Comparison of ENCODE assay signal across 8 mouse cellular contexts in the genomic region with DNA sequence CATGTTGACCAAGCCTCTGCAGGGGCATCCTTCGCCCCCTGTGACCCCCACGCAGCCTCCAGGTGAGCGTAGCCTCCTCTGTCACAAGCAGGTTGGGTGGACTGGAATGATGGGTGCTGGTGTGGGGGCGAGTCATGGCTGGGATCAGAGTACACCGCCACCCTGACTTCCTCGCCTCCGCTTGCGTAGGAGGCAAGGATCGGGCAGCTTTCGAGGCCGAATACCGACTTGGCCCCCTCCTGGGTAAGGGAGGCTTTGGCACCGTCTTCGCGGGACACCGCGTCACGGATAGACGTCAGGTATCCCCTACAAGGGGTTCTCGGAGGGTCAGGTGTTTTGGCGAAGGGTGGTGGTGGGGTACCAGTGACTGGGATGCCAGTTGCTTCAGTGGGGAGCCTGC. TPM values are rescaled to one million over a fixed set of nuclear protein-coding genes. Genes with fewer than 3 reads are reported as not detected.
A peak's percentile ranks its signal among the peaks of the same experiment; 100 is the strongest.
DNase-seq lines count a peak whose midpoint lies in the region; ATAC-seq and TF ChIP-seq lines count a peak whose summit lies in the region.

No protein-coding gene starts in this region.

- in situ Hi-C loops in CH12.LX (cut with MboI; ENCODE audit: low pct_ligation_motif_present, low pct_unique_long_range_greater_than_20kb, low sequenced_read_pairs), result no loop called here

- no peaks in the 10 kb centered on the region for H3K9me3 ChIP-seq in CH12.LX (replicated peaks; ENCODE audit: low read length)
- H3K9me3 ChIP-seq in forebrain, postnatal 0 days (ENCODE audit: low read length), result no peaks in the 10 kb centered on the region
- H3K9me3 ChIP-seq in limb, embryonic 11.5 days (ENCODE audit: control insufficient read depth, low read length), result no peaks in the 10 kb centered on the region

- TF ChIP-seq POLR2A in CH12.LX (IDR thresholded peaks at IDR 0.05; ENCODE audit: low read depth, low read length), result no peak
- TF ChIP-seq POLR2A in olfactory bulb, adult 2 months (IDR thresholded peaks at IDR 0.05; ENCODE audit: insufficient read depth, low read depth, low read length), result no peak

- no peak for TF ChIP-seq RAD21 in CH12.LX (IDR thresholded peaks at IDR 0.05; ENCODE audit: low read depth, low read length)

- no peak for TF ChIP-seq CTCF in CH12.LX (conservative IDR thresholded peaks at IDR 0.05 in 1 of 2, IDR thresholded peaks at IDR 0.05 in 1 of 2; ENCODE audit: low read depth in 2 of 2, low read length in 2 of 2)
- no peak for TF ChIP-seq CTCF in forebrain, postnatal 0 days (IDR thresholded peaks at IDR 0.05; ENCODE audit: low read depth)
- no peak for TF ChIP-seq CTCF in olfactory bulb, adult 2 months (IDR thresholded peaks at IDR 0.05; ENCODE audit: insufficient read depth, low read depth, low read length)

- no peaks in the 10 kb centered on the region for H3K27me3 ChIP-seq in CH12.LX (replicated peaks)
- H3K27me3 ChIP-seq in forebrain, postnatal 0 days (ENCODE audit: insufficient read depth, low read length), result no peaks in the 10 kb centered on the region
- H3K27me3 ChIP-seq in limb, embryonic 11.5 days (ENCODE audit: control insufficient read depth, insufficient read depth, low read length), result no peaks in the 10 kb centered on the region

- no peak for TF ChIP-seq EP300 in CH12.LX (IDR thresholded peaks at IDR 0.05; ENCODE audit: low read length)

- H3K9ac ChIP-seq in CH12.LX (ENCODE audit: insufficient read depth, low read depth), result peak overlapping the region; percentile 97
- H3K9ac ChIP-seq in forebrain, postnatal 0 days, result peak overlapping the region; percentile 55
- peak overlapping the region; percentile 47; the same call in 1 of the 2 replicates for H3K9ac ChIP-seq in limb, embryonic 11.5 days (ENCODE audit: low read length)

- peaks cover 42% of the 10 kb centered on the region for H3K79me2 ChIP-seq in CH12.LX (replicated peaks; ENCODE audit: control insufficient read depth, extremely low read depth, insufficient read depth, poor library complexity, severe bottlenecking)

- H3K4me1 ChIP-seq in CH12.LX (ENCODE audit: control insufficient read depth in 1 of 2, insufficient read depth in 2 of 2), result peaks cover 4 to 20% of the 10 kb centered on the region in 2 experiments; a peak in 2 of 4 replicates
- peaks cover 2% of the 10 kb centered on the region; the same call in 1 of the 2 replicates for H3K4me1 ChIP-seq in brown adipose tissue, adult 24 weeks (ENCODE audit: control insufficient read depth, insufficient read depth, insufficient read length, low read length)
- no peaks in the 10 kb centered on the region for H3K4me1 ChIP-seq in forebrain, postnatal 0 days (ENCODE audit: insufficient read depth)
- no peaks in the 10 kb centered on the region for H3K4me1 ChIP-seq in limb, embryonic 11.5 days (ENCODE audit: control insufficient read depth, insufficient read depth, low read length)
- no peaks in the 10 kb centered on the region for H3K4me1 ChIP-seq in olfactory bulb, adult 2 months (ENCODE audit: control insufficient read depth, insufficient read depth, low read length)

- no peak overlapping the region for H3K4me2 ChIP-seq in CH12.LX (ENCODE audit: insufficient read depth, low read depth, poor library complexity, severe bottlenecking)
- H3K4me2 ChIP-seq in forebrain, postnatal 0 days (ENCODE audit: low read depth), result peak overlapping the region; percentile 63
- peak overlapping the region; percentile 85 for H3K4me2 ChIP-seq in limb, embryonic 11.5 days (ENCODE audit: low read depth, severe bottlenecking)

- peak; percentile 25 to 32 for DNase-seq in layer of hippocampus, postnatal 36 days
- DNase-seq in layer of hippocampus, postnatal 14 days (ENCODE audit: low spot score in 2 of 2), result no peak
- DNase-seq in CH12.LX (ENCODE audit: extremely low read depth), result no peak
- peak; percentile 22 for DNase-seq in forebrain, postnatal 0 days
- peak; percentile 21 for DNase-seq in limb, embryonic 11.5 days (ENCODE audit: low spot score)
- DNase-seq in spleen, adult 12 weeks (ENCODE audit: low spot score), result no peak

- H3K27ac ChIP-seq in CH12.LX (ENCODE audit: insufficient read depth, low read depth), result peak overlapping the region; percentile 90
- H3K27ac ChIP-seq in brown adipose tissue, adult 24 weeks (replicated peaks; ENCODE audit: low read depth, low read length), result no peak overlapping the region
- peak overlapping the region; percentile 64; the same call in 1 of the 2 replicates for H3K27ac ChIP-seq in forebrain, postnatal 0 days (ENCODE audit: low read depth, low read length)
- no peak overlapping the region for H3K27ac ChIP-seq in limb, embryonic 11.5 days (replicated peaks; ENCODE audit: low read depth, low read length)
- H3K27ac ChIP-seq in olfactory bulb, adult 2 months (ENCODE audit: insufficient read depth, low read depth, low read length), result peak overlapping the region; percentile 71

- ATAC-seq in forebrain, postnatal 0 days, result peak; percentile 12
- ATAC-seq in limb, embryonic 11.5 days (ENCODE audit: insufficient number of reproducible peaks, low FRiP score, low TSS enrichment, low read depth), result peak; percentile 63

- WGBS in forebrain, postnatal 0 days, result 28% methylated on average over 21 of the region's 21 CpGs
- 22% methylated on average over 21 of the region's 21 CpGs for WGBS in limb, embryonic 11.5 days
- 21% methylated on average over 21 of the region's 21 CpGs for WGBS in olfactory bulb, adult 2 months

- dilution Hi-C loops in CH12.LX (cut with MboI; ENCODE audit: extremely low pct_ligation_motif_present, extremely low pct_unique_long_range_greater_than_20kb, low sequenced_read_pairs), result no loop called here

- peaks cover 39 to 48% of the 10 kb centered on the region in 2 experiments for H3K36me3 ChIP-seq in CH12.LX (replicated peaks in 1 of 2; ENCODE audit: control insufficient read depth in 1 of 2, insufficient read depth in 1 of 2, low read length in 1 of 2)
- no peaks in the 10 kb centered on the region for H3K36me3 ChIP-seq in forebrain, postnatal 0 days (ENCODE audit: insufficient read depth)
- H3K36me3 ChIP-seq in limb, embryonic 11.5 days (ENCODE audit: control insufficient read depth, insufficient read depth, low read length), result no peaks in the 10 kb centered on the region; the same call in 1 of the 2 replicates

- H3K4me3 ChIP-seq in CH12.LX (replicated peaks in 1 of 3; ENCODE audit: low read depth in 2 of 3, low read length in 2 of 3, poor library complexity in 1 of 3), result peak overlapping the region; percentile 79 to 100 (median 82)
- peak overlapping the region; percentile 62 for H3K4me3 ChIP-seq in brown adipose tissue, adult 24 weeks (ENCODE audit: insufficient read depth, low read depth, low read length)
- peak overlapping the region; percentile 55 for H3K4me3 ChIP-seq in forebrain, postnatal 0 days (ENCODE audit: low read depth, low read length)
- H3K4me3 ChIP-seq in limb, embryonic 11.5 days (ENCODE audit: low read depth, low read length), result peak overlapping the region; percentile 37
- H3K4me3 ChIP-seq in olfactory bulb, adult 2 months (ENCODE audit: insufficient read depth, low read depth, low read length), result peak overlapping the region; percentile 81

RNA-seq across cellular contexts. Expression of a gene that starts 0.4 kb away (rescaled TPM):
- 10 to 100 TPM; 57.8 to 58.6 TPM for total RNA-seq in layer of hippocampus, postnatal 36 days (2021)
- total RNA-seq in layer of hippocampus, postnatal 14 days (2021), result 10 to 100 TPM; 43.2 to 49.5 TPM
- total RNA-seq in CH12.LX (2012; rRNA removed) (102 and 177 TPM in 2 replicates), CH12.LX (2014; rRNA removed) (91.7 and 119 TPM in 2 replicates)
- 146 and 171 TPM in 2 replicates for polyA plus RNA-seq in CH12.LX (2012; ENCODE audit: insufficient read length, low read depth)
- 1.7 and 2.0 TPM in 2 replicates for polyA plus RNA-seq in brown adipose tissue, adult 24 weeks (2012; ENCODE audit: insufficient read depth, insufficient read length, missing spikeins)
- total RNA-seq in forebrain, postnatal 0 days (2014; rRNA removed), result 12.2 and 13.4 TPM in 2 replicates
- polyA plus RNA-seq in forebrain, postnatal 0 days (2015; fragmentation: Nextera tagmentation; extraction: Ambion mirVana), result 20.3 and 21.8 TPM in 2 replicates
- 5.2 and 5.4 TPM in 2 replicates for polyA plus RNA-seq in limb, embryonic 11.5 days (2014; fragmentation: Nextera tagmentation; extraction: Ambion mirVana)
- polyA plus RNA-seq in olfactory bulb, adult 2 months (2012; ENCODE audit: insufficient read depth, insufficient read length, low replicate concordance, missing spikeins), result not detected in 2 replicates

RNA-seq across cellular contexts. Expression of a gene that starts 5.3 kb away (rescaled TPM):
- 10 to 100 TPM; 39.9 to 40.9 TPM for total RNA-seq in layer of hippocampus, postnatal 36 days (2021)
- 10 to 100 TPM; 45.9 to 52.7 TPM for total RNA-seq in layer of hippocampus, postnatal 14 days (2021)
- total RNA-seq in CH12.LX (2012; rRNA removed) (28.8 and 30.6 TPM in 2 replicates), CH12.LX (2014; rRNA removed) (15.2 and 21.2 TPM in 2 replicates)
- polyA plus RNA-seq in CH12.LX (2012; ENCODE audit: insufficient read length, low read depth), result 25.5 and 26.4 TPM in 2 replicates
- polyA plus RNA-seq in brown adipose tissue, adult 24 weeks (2012; ENCODE audit: insufficient read depth, insufficient read length, missing spikeins), result 9.2 and 15.3 TPM in 2 replicates
- 36.3 and 39.1 TPM in 2 replicates for total RNA-seq in forebrain, postnatal 0 days (2014; rRNA removed)
- polyA plus RNA-seq in forebrain, postnatal 0 days (2015; fragmentation: Nextera tagmentation; extraction: Ambion mirVana), result 34.5 and 40.6 TPM in 2 replicates
- 9.4 and 11.4 TPM in 2 replicates for polyA plus RNA-seq in limb, embryonic 11.5 days (2014; fragmentation: Nextera tagmentation; extraction: Ambion mirVana)
- not detected in 2 replicates for polyA plus RNA-seq in olfactory bulb, adult 2 months (2012; ENCODE audit: insufficient read depth, insufficient read length, low replicate concordance, missing spikeins)

RNA-seq across cellular contexts. Expression of a gene that starts 20.6 kb away (rescaled TPM):
- total RNA-seq in layer of hippocampus, postnatal 36 days (2021), result 10 to 100 TPM; 82.7 to 83.6 TPM
- total RNA-seq in layer of hippocampus, postnatal 14 days (2021), result 10 to 100 TPM; 72.6 to 80.1 TPM
- total RNA-seq in CH12.LX (2012; rRNA removed), result 94.3 and 103 TPM in 2 replicates
- 96.6 and 101 TPM in 2 replicates for total RNA-seq in CH12.LX (2014; rRNA removed)
- polyA plus RNA-seq in CH12.LX (2012; ENCODE audit: insufficient read length, low read depth), result 119 and 130 TPM in 2 replicates
- 25.0 and 29.5 TPM in 2 replicates for polyA plus RNA-seq in brown adipose tissue, adult 24 weeks (2012; ENCODE audit: insufficient read depth, insufficient read length, missing spikeins)
- total RNA-seq in forebrain, postnatal 0 days (2014; rRNA removed), result 125 and 143 TPM in 2 replicates
- 226 and 229 TPM in 2 replicates for polyA plus RNA-seq in forebrain, postnatal 0 days (2015; fragmentation: Nextera tagmentation; extraction: Ambion mirVana)
- polyA plus RNA-seq in limb, embryonic 11.5 days (2014; fragmentation: Nextera tagmentation; extraction: Ambion mirVana), result 137 and 151 TPM in 2 replicates
- not detected in 2 replicates for polyA plus RNA-seq in olfactory bulb, adult 2 months (2012; ENCODE audit: insufficient read depth, insufficient read length, low replicate concordance, missing spikeins)

RNA-seq across cellular contexts. Expression of a gene that starts 20.7 kb away (rescaled TPM):
- 10 to 100 TPM; 22.2 to 24.0 TPM for total RNA-seq in layer of hippocampus, postnatal 36 days (2021)
- 10 to 100 TPM; 20.8 to 23.9 TPM for total RNA-seq in layer of hippocampus, postnatal 14 days (2021)
- total RNA-seq in CH12.LX (2012; rRNA removed) (37.6 and 38.8 TPM in 2 replicates), CH12.LX (2014; rRNA removed) (25.8 and 33.1 TPM in 2 replicates)
- 75.9 and 76.7 TPM in 2 replicates for polyA plus RNA-seq in CH12.LX (2012; ENCODE audit: insufficient read length, low read depth)
- 47.7 and 50.3 TPM in 2 replicates for polyA plus RNA-seq in brown adipose tissue, adult 24 weeks (2012; ENCODE audit: insufficient read depth, insufficient read length, missing spikeins)
- 39.6 and 42.9 TPM in 2 replicates for total RNA-seq in forebrain, postnatal 0 days (2014; rRNA removed)
- polyA plus RNA-seq in forebrain, postnatal 0 days (2015; fragmentation: Nextera tagmentation; extraction: Ambion mirVana), result 129 and 151 TPM in 2 replicates
- polyA plus RNA-seq in limb, embryonic 11.5 days (2014; fragmentation: Nextera tagmentation; extraction: Ambion mirVana), result 185 and 195 TPM in 2 replicates
- not detected in 2 replicates for polyA plus RNA-seq in olfactory bulb, adult 2 months (2012; ENCODE audit: insufficient read depth, insufficient read length, low replicate concordance, missing spikeins)

RNA-seq across cellular contexts. Expression of a gene that starts 29.1 kb away (rescaled TPM):
- total RNA-seq in layer of hippocampus, postnatal 36 days (2021), result not detected
- not detected for total RNA-seq in layer of hippocampus, postnatal 14 days (2021)
- total RNA-seq in CH12.LX (2012; rRNA removed), result not detected in 2 replicates
- total RNA-seq in CH12.LX (2014; rRNA removed), result not detected in 2 replicates
- polyA plus RNA-seq in CH12.LX (2012; ENCODE audit: insufficient read length, low read depth), result not detected in 2 replicates
- polyA plus RNA-seq in brown adipose tissue, adult 24 weeks (2012; ENCODE audit: insufficient read depth, insufficient read length, missing spikeins), result not detected in 2 replicates
- total RNA-seq in forebrain, postnatal 0 days (2014; rRNA removed), result not detected in 2 replicates
- not detected in 2 replicates for polyA plus RNA-seq in forebrain, postnatal 0 days (2015; fragmentation: Nextera tagmentation; extraction: Ambion mirVana)
- not detected in 2 replicates for polyA plus RNA-seq in limb, embryonic 11.5 days (2014; fragmentation: Nextera tagmentation; extraction: Ambion mirVana)
- not detected in 2 replicates for polyA plus RNA-seq in olfactory bulb, adult 2 months (2012; ENCODE audit: insufficient read depth, insufficient read length, low replicate concordance, missing spikeins)

Comparison
In these comparisons a context has a peak if more than half of its experiments do, and no peak if none do; other contexts are left out.
1. DNase-seq: peak in layer of hippocampus, postnatal 36 days (2 of 2), forebrain, postnatal 0 days (single experiment) and limb, embryonic 11.5 days (single experiment); none in layer of hippocampus, postnatal 14 days (0 of 2), CH12.LX (single experiment) and spleen, adult 12 weeks (single experiment).
2. H3K27ac ChIP-seq: peak in CH12.LX (single experiment), forebrain, postnatal 0 days (single experiment) and olfactory bulb, adult 2 months (single experiment); none in brown adipose tissue, adult 24 weeks (single experiment) and limb, embryonic 11.5 days (single experiment).
3. H3K9ac ChIP-seq: peak in every context shown above with its lines; median percentile 97 in CH12.LX; 55 in forebrain, postnatal 0 days; 47 in limb, embryonic 11.5 days.
4. RNA of a gene that starts 5.3 kb away (polyA plus RNA-seq): 34.5 to 40.6 TPM in forebrain, postnatal 0 days, 25.5 to 26.4 TPM in CH12.LX, 9.4 to 11.4 TPM in limb, embryonic 11.5 days and 9.2 to 15.3 TPM in brown adipose tissue, adult 24 weeks; not detected in olfactory bulb, adult 2 months; every median in the first group is over 10 times any median in the second.
5. Peak in every context shown above with its lines, with median percentiles within 50 percentile points of each other: H3K4me3 ChIP-seq.